Mouse (Mus musculus): Measurements from ENCODE around the gene Calcoco2.
A peak's percentile ranks its signal among the peaks of the same experiment; 100 is the strongest.
"Not testable (repeated sequence)": the region's sequence is repeated elsewhere in the genome, so short reads cannot be mapped to it uniquely, and the experiment has no call there.

The Calcoco2 gene

DNA sequence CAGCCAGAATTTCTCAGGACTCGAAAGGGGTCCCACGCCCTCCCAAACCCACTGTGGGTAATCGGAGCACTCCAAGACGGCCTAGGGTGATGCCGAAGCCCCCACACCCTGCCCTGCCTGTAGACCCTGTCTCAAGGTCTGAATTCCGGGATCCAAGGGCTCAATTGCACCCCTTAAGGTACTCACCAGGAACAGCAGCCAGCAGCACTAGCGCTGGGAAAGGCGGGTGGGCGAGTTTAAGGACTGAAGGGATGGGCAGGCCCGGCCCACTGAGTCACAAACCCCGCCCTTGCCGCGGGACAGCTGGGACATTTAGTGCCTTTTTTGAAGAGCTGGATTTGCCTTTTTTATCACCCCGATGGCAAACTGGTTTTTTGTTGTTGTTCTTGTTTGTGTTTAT is at the start of gene Calcoco2:
TSS of gene Calcoco2 (minus strand) at position 214 of the 400 bp plus-strand sequence.
- DNase-seq, result no peak

DNA sequence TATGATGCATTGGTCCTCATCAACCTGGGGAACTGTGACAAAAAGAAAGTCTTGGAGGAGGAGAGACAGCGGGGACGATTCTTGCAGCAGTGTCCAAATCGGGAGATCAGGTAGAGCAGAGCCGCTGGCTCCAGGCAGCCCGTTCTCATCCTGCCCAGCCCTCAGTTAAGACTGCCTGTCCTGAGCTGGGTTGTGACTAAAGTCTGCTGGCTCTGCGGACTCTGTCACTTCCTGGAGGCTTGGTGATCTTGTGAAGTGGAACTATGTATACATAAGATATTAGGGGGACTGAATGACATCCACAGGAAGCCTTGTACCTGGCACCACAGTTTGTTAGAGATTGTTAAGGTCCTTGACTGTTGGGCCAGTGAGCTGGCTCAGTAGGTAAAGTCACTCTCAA is 35.7 kb upstream of the Calcoco2 start:
- DNase-seq, result no peak

DNA sequence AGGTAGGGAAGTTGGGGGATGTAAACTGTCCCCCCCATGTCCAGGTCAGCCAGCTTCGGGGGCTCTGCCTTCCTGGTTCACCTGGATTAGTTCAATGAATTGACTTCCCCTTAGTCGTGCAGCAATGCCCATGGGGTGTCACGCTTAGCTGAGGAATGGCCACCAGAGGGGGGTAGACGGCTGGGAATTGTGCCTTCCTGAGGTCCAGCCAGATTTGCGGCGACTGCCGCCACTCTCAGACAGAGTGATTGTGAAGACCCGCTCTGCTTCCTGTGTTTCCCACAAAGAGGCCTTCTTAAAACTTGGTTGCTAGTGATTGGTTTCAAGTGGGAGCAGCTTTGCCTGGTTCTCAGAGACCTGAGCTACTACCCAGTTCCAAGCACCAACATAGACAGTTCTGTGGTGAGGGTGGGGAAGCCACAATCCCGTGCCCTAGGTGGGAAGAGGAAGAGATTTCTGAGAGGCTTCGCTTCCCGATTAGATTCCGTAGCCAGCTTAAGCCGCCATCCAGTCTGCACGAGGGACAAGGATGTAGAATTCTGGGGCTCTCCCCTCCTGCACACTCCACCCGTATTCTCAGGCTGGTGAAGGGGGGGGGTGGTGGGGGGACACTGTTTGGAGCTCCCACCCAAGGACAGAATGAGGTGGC is 34.0 kb upstream of the Calcoco2 start:
- DNase-seq, result peak; percentile 90 to 93

DNA sequence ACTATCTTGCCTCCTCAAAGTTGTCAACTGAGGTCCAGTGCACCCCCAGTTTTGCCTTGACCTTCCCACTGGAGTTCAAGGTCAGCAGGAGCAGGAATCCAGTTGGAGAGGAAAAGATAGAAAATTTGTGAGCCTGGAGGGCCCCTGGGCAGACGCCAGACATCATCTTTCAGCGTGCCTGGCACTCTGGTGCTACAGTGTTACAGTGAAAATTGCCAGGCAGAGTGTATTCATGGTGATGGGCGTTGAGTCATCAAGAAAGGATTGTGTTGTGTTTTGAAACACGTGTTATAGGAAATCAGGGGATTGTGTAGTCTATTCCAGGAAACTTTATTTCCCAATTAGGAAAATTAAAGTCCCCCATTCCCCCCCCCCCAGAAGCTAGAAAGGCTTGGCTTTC is 32.0 kb upstream of the Calcoco2 start:
- no peak for DNase-seq

DNA sequence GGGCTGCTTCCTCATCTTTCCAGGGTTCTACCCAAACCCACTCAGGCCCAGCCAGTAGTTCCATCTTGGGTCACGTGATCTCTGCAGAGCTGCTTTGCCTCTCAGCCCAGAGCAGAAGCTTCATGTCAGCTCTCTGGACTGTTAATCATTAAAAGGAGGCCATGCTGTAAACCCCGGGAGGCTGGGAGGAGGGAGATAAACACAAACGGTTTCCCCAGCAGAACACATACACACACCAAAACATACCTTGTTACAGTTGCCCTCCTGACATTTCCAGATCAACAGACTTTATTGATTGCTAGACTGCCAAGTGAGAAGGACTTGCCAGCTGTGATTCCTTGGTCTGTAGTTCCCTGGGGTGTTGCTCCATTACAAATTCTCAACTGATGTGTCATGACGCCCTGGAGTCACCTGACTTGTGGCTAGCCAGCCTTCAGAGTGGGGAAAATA is 29.0 kb upstream of the Calcoco2 start:
- DNase-seq, result peak; percentile 58 to 77

DNA sequence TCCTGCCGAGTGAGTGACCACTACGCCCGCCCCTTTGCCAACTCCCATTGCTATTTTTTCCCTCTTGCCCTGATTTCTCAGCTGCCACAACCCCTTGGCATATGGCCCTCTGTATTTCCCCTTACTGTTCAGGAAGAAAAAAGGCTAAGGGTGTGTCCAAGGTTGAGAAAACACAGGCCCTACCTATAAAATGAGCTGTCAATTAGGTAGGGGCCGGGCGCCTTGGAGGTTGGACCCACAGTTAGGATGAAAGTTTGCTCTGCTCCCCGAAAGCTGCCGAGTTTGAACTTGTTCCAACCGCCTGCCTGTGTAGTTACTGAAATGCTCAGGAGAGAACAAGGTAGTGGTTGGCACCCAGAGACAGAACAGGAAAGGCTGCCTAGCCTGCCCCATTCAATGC is 24.1 kb upstream of the Calcoco2 start:
- DNase-seq, result no peak

DNA sequence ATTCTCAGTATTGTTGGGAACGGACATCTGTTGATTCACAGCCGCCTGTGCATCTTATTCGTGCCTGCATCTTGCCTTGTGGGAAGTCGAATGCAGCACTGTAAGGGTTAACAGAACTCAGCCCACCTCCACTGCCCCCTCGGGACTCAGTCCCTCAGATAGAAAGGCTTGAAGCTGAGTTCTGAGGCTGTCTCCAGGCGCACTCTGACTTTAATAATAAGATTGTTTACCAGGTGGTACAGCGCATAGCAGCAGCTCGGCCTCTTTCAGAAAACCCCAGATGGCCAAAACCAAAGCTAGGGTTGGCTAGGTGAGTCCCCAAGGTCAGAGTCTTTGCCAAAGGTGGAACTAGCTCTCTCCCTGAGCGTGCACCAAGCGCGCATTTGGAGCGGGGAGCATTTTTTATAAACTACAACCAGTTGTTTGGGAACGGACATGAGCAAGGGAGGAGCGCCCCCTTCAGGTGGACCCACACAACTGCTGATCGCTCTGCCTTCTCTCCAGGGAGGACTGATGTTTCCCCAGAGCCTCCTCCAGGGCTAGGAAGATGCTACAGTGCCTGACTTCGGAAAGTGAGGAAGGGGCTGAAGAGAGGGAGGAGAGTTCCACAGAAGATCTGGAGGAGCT is 21.6 kb upstream of the Calcoco2 start, which contains the start of gene Ttll6:
TSS of gene Ttll6 (plus strand) at position 548 of the 627 bp plus-strand sequence.
- peak; percentile 80 to 86 for DNase-seq

DNA sequence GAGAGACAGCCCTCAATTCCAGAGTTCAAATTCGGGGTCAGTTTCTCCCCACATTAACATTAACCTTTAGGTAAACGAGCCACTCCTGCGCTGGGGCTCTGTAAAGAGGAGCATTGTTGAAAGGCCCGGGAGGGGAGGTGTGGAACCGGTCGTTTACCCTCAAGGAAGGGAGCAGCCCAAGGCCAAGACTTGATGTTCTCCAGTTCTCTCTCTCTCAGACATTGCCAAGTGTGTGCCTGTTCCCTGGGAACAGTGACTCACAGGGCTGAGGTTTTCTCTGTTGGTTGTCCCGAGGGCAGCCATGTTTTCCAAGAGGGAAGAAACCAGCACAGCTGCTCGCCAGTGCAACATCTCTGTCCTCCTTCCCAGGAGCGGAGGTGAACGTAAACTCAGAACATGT is 18.8 kb upstream of the Calcoco2 start:
- no peak for DNase-seq

DNA sequence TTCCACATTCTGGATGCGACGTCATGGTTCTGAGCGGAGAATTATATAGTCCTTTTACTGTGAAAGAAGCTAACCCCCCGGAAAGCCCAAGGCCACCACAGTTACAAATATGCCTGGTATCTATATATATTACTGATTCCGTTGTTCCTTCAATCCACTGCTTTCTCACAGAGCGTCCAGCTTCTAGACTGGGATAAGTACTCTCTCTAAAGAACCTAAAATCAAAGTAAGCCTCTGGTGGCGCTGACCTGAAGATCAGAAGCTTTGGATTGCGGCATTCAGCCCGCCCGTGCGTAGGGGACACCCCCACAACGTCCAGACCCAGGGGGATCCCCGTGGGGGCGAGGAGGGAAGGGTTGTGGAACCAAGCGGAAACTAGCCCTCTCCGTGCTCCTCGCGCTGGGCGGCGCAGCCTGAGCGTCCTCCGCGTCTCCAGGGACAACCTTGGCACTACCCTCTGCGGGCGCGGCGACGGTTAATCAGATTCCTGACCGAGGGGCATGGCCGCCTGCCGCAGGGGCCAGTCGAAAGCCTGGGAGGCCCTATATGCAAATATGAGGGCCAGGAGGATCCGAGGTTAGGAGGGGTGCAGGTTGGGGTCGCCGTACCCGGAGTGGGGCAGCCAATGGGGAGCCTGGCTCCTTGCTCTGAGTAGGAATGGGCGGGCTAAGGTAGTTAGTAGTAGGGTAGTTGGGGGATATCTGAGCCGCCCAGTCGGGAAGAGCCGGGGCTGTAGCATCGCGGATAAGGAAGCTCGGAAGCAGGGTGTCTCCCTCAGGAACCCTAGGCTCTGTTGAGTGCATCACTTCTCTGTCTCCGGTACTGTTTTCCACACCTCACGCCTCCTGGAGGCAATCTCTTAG is 12.5 kb upstream of the Calcoco2 start:
- peak; percentile 61 to 69 for DNase-seq

DNA sequence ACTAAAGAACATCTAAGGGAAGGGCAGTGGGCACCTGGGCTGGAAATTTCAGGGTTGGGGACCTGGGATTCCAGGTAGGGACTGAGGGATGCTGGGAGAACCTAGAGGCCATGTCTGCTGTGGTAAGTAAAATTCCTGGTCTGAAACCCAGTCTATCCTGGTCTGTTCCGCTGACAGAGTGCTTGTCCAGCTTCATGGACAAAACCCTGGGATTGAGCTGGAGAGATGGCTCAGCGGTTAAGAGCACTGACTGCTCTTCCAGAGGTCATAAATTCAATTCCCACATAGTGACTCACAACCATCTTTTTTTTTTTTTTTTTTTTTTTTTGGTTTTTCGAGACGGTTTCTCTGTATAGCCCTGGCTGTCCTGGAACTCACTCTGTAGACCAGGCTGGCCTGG is 11.0 kb upstream of the Calcoco2 start:
- DNase-seq, result not testable (repeated sequence)

DNA sequence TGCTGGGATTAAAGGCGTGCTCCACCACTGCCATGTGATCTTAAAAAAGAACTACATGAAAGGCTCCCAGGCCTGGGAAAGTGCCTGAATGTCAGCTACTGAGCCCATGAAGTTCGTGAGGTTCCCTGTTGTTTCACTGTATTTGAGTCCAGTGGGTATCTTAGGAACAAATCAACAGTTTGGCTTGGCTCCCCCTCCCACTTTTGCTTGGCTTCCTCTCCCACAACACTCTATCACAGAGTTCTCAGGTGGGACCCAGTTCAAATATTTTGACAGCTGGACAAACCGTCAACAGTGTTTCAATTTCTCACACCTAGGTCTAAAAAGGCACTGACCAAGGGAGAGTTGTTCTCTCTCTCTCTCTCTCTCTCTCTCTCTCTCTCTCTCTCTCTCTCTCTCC is 7.6 kb upstream of the Calcoco2 start:
- DNase-seq, result no peak

DNA sequence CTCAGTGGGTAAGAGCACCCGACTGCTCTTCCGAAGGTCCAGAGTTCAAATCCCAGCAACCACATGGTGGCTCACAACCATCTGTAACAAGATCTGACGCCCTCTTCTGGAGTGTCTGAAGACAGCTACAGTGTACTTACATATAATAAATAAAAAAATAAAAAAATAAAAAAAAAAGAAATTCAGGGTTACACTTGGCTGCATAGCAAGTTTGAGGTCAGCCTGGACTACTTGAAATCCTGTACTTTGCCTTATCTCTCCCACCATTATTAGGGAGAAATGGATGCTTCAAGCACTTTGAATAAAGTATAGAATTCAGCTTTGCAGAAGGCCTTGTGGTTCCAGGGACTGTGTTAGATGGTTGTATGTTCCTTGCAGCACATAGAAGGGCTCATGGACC is 5.2 kb upstream of the Calcoco2 start:
- DNase-seq, result not testable (repeated sequence)

DNA sequence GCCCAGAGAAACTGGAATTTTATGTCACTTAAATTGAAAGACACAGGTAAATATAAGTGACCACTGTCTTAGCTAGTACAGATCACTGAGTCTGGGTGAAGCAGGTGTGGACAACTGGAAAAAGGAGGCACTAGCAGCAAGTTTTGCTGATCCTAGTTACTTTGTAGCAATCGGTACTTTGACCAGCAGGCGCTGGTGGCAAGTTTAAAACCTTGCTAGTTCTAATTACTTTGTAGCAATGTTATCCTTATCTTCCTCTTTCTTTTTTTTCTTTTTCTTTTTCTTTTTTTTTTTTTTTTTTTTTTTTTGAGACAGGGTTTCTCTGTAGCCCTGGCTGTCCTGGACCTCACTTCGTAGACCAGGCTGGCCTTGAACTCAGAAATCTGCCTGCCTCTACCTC is 4.4 kb upstream of the Calcoco2 start:
- no peak for DNase-seq

DNA sequence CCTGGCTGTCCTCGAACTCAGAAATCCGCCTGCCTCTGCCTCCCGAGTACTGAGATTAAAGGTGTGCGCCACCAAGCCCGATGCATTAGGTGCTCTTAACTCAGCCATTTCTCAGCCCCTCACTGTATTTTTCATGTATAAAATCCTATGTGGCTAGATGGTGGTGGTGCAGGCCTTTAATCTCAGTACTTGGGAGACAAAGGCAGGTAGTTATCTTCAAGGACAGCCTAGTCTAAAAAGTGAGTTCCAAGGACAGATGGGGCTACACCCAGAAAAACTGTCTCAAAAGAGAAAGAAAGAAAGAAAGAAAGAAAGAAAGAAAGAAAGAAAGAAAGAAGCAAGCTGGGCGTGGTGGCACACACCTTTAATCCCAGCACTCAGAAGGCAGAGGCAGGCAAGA is 3.7 kb upstream of the Calcoco2 start:
- DNase-seq, result no peak

DNA sequence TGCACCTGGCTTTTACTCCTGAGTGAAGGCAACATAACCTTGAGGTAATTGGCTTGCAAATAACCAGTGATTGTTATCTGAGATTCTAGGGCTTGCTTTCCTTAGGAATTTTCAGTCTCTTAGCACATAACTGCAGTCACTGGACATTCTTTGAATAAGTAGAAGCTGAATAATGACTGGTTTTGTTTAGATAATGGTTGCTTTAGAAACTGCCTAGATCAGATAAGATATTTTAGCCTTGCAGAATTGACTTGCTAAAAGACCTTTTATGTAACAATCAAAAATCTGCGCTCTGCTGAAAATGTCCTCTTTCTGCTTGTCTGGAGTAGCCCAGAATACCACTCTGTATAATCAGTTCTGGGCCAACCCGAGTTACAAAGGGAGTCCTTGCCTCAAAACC is 2.3 kb upstream of the Calcoco2 start:
- no peak for DNase-seq

DNA sequence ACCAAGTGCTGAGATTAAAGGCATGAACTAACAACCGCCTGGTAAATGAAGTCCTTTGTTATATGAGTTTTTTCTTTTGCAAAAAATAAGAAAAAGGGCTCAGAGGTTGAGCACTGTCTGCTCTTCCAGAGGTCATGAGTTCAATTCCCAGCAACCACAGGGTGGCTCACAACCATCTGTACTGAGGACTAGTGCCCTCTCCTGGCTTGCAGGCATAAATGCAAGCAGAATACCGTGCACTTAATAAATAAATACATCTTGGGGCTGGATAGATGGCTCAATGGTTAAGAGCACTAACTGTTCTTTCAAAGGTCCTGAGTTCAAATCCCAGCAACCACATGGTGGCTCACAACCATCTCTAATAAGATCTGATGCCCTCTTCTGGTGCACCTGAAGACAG is 814 bp downstream of the Calcoco2 start:
- DNase-seq, result not testable (repeated sequence)

DNA sequence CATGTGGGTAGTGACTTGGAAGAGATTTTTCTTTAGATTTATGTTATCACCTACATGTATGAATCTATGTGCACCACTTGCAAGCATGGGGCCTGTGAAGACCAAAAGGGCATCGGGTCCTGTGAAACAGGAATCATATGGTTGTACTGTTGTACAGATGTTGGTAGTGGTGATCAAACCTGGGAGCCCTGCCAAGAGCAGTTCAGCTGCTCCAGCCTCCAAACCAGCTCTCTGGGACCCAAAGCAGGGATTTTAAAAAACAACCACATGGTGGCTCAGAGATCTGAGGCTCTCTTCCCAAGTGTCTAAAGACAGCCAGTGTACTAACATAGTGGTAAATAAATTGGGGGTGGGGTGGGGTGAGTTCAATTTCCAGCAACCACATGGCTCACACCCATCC is 3.4 kb downstream of the Calcoco2 start:
- no peak for DNase-seq

DNA sequence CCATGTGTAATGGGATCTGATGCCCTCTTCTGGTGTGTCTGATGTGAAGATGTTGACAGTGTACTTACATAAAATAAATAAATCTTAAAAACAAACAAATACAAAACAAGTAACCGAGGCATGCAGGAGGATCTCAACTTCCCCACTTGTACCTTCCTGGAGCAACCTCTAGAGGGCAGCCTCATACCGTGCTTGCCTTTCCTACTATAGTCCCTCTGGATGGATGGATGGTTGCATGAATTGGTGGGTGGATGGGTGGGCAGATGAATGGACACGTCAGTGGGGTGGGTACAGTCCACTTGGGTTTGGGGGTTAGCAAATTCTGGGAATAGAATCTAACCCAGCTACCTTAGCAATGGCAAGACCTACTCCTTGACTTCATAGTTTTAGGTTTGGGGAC is 18.4 kb downstream of the Calcoco2 start:
- DNase-seq, result peak; percentile 74 to 77

DNA sequence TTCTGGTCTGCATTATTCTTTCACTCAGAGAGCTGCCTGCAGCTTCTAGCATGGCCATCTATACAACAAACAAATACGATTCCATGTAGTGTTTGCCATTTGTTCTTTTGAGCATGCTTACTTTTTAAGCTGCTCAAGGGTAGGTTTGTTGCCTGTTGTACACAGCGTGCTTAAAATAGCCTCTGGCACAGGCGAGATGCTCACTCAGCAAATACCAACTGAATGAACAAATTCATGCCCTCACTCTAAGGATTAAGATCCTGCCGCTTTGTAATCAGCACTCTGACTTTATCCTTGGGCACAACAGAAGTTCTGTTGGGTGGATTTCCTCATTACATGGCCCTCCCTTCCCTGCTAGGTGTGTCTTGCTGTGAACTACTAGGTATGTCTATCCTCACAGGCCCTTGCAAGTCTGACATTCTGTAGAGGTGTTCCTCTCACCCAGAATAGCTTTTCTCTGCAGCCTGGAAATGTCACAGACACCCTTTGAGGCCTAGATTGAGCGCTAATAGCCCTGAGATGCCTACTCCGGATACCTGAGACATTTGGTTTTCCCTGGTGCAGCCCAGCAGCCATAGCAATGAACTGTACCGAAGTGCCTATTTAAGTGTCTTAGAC is 19.0 kb downstream of the Calcoco2 start:
- DNase-seq, result no peak

DNA sequence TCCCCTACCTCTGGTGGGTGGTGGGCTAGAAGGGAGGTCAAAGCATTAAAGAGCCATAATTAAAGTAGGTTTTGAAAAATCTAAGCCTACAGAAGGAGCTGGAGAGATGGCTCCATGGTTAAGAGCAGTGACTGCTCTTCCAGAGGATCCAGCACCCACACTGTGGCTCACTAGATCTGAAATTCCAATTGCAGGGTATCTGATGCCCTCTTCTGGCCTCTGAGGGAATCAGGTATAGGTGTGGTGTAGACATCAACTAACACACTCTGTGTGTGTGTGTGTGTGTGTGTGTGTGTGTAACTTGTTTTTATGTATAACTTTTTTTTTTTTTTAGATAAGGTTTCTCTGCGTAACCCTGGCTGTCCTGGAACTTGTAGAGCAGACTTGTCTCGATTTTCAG is 20.7 kb downstream of the Calcoco2 start:
- peak; percentile 24 to 42 for DNase-seq

DNA sequence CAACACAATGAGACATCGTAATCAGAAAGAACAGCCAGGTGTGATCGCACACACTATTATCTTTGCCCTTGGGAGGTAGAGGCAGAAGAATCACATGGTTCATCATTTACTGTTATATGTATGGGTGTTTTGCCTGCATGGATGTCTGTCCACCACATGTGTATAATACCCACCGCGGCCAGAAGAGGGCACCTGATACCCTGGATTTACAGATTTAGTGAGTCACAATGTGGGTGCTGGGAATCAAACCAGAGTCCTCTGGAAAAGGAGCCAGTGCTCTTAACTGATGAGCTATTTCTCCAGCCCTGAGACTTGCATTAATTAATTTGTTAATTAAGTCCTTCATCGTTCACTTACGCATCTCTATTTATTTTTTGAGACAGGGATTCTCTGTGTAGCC is 23.8 kb downstream of the Calcoco2 start:
- DNase-seq, result no peak

DNA sequence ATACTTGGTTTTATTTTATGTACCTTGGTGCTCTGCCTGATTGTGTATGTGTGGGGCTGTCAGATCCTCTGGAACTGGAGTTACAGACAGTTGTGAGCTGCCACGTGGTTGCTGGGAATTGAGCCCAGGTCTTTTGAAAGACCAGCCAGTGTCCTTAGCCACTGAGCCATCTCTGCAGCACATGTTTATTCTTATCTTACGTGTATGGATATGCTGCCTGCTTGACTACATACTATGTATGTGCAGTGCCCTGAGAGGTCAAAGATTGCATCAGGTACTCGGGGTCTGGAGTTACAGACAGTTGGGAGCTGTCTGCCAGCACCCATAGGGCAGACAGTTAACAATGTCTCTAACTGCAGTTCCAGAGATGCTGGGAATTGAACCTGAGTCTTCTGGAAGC is 29.1 kb downstream of the Calcoco2 start:
- no peak for DNase-seq

DNA sequence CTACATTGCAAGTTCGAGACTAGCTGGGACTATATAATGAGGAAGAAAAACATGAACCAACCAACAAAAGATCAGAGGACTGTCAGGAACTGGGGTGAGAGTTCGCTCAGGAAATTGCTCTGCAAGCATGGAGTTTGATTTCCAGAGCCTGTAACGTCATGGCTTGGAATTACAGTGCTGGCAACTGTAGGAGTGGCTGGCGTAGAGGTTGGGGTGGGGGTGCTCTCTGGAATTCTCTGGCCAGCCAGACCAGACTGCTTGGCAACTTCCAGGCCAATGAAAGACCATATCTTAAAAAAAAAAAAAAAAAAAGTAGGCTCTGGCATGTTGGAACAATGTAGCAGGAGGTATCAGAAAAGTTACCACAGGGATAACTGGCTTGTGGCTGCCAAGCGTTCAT is 31.0 kb downstream of the Calcoco2 start:
- DNase-seq, result no peak
